Comparison of ENCODE assay signal across 8 mouse cellular contexts in genomic region chr2:68805866-68806265, GRCm38 (mm10). TPM values are rescaled to one million over a fixed set of nuclear protein-coding genes. Genes with fewer than 3 reads are reported as not detected.
DNase-seq lines count a peak whose midpoint lies in the region; ATAC-seq lines count a peak whose summit lies in the region.

No protein-coding gene starts in this region.

- H3K36me3 ChIP-seq in neural tube, embryonic 11.5 days (ENCODE audit: control insufficient read depth, insufficient read depth, low read length), result no peaks in the 10 kb centered on the region
- H3K36me3 ChIP-seq in heart, embryonic 16.5 days (ENCODE audit: control insufficient read depth, insufficient read depth), result no peaks in the 10 kb centered on the region
- H3K36me3 ChIP-seq in neural tube, embryonic 13.5 days, result no peaks in the 10 kb centered on the region

- 36% methylated on average over 3 of the region's 3 CpGs for WGBS in neural tube, embryonic 11.5 days
- 40% methylated on average over 3 of the region's 3 CpGs for WGBS in heart, embryonic 16.5 days
- 28% methylated on average over 3 of the region's 3 CpGs for WGBS in neural tube, embryonic 13.5 days

- no peak overlapping the region for H3K4me3 ChIP-seq in neural tube, embryonic 11.5 days (ENCODE audit: low read depth, low read length)
- H3K4me3 ChIP-seq in heart, embryonic 16.5 days (ENCODE audit: low read length), result no peak overlapping the region
- H3K4me3 ChIP-seq in neural tube, embryonic 13.5 days, result no peak overlapping the region

- ATAC-seq in neural tube, embryonic 11.5 days (ENCODE audit: insufficient read depth, low FRiP score, low TSS enrichment), result no peak
- peak; percentile 79 for ATAC-seq in heart, embryonic 16.5 days (replicated peaks; ENCODE audit: extremely low read depth, insufficient read depth, low FRiP score)
- ATAC-seq in neural tube, embryonic 13.5 days (ENCODE audit: low read depth), result no peak
- ATAC-seq in inflammation-experienced regulatory T-cells, adult 6 months, result no peak
- no peak for ATAC-seq in erythroblast, adult 5-6 weeks (replicated peaks; ENCODE audit: low FRiP score, poor library complexity, severe bottlenecking)

- no peak overlapping the region for H3K4me2 ChIP-seq in neural tube, embryonic 11.5 days (ENCODE audit: low read depth)
- H3K4me2 ChIP-seq in heart, embryonic 16.5 days (ENCODE audit: low read depth, low read length), result peak overlapping the region; percentile 14
- no peak overlapping the region for H3K4me2 ChIP-seq in neural tube, embryonic 13.5 days

- no peak overlapping the region for H3K9ac ChIP-seq in neural tube, embryonic 11.5 days (ENCODE audit: low read length)
- no peak overlapping the region for H3K9ac ChIP-seq in heart, embryonic 16.5 days (ENCODE audit: low read length)
- no peak overlapping the region for H3K9ac ChIP-seq in neural tube, embryonic 13.5 days

- H3K9me3 ChIP-seq in neural tube, embryonic 11.5 days (ENCODE audit: control insufficient read depth, low read length), result no peaks in the 10 kb centered on the region
- H3K9me3 ChIP-seq in heart, embryonic 16.5 days (replicated peaks; ENCODE audit: control insufficient read depth, low read length), result no peaks in the 10 kb centered on the region
- no peaks in the 10 kb centered on the region for H3K9me3 ChIP-seq in neural tube, embryonic 13.5 days

- peak; percentile 35 for DNase-seq in adrenal gland, postnatal 10 days
- DNase-seq in adrenal gland, adult 8-10 months, result no peak
- DNase-seq in neural tube, embryonic 11.5 days (ENCODE audit: low spot score), result peak; percentile 23
- no peak for DNase-seq in neural tube, embryonic 10.5 days (ENCODE audit: extremely low spot score, low spot score)

- H3K27me3 ChIP-seq in neural tube, embryonic 11.5 days (ENCODE audit: control insufficient read depth, insufficient read depth, low read length), result no peaks in the 10 kb centered on the region
- no peaks in the 10 kb centered on the region for H3K27me3 ChIP-seq in heart, embryonic 16.5 days (ENCODE audit: control insufficient read depth, insufficient read depth, low read length)
- no peaks in the 10 kb centered on the region for H3K27me3 ChIP-seq in neural tube, embryonic 13.5 days

- H3K27ac ChIP-seq in neural tube, embryonic 11.5 days (ENCODE audit: low read depth, low read length), result no peak overlapping the region
- no peak overlapping the region for H3K27ac ChIP-seq in heart, embryonic 16.5 days (ENCODE audit: low read length)
- peak overlapping the region; percentile 33; the same call in 1 of the 2 replicates for H3K27ac ChIP-seq in neural tube, embryonic 13.5 days (replicated peaks)

- no peaks in the 10 kb centered on the region; the same call in 1 of the 2 replicates for H3K4me1 ChIP-seq in neural tube, embryonic 11.5 days (ENCODE audit: control insufficient read depth, insufficient read depth, low read length)
- H3K4me1 ChIP-seq in heart, embryonic 16.5 days (ENCODE audit: control insufficient read depth, insufficient read depth, low read length), result no peaks in the 10 kb centered on the region; the same call in 1 of the 2 replicates
- peaks cover 15% of the 10 kb centered on the region for H3K4me1 ChIP-seq in neural tube, embryonic 13.5 days (replicated peaks)

RNA-seq across cellular contexts. Expression of gene Cers6, which starts 55.4 kb away (rescaled TPM):
- total RNA-seq in adrenal gland, postnatal 10 days (2021), result 1 to 10 TPM; 8.0 to 9.6 TPM
- 1 to 10 TPM; 4.8 to 8.8 (median 5.7) TPM for total RNA-seq in adrenal gland, adult 8-10 months (2022)
- 59.5 and 64.9 TPM in 2 replicates for polyA plus RNA-seq in neural tube, embryonic 11.5 days (2014; fragmentation: Nextera tagmentation; extraction: Ambion mirVana)
- polyA plus RNA-seq in heart, embryonic 16.5 days (2015; fragmentation: Nextera tagmentation; extraction: Ambion mirVana), result 22.3 and 22.8 TPM in 2 replicates
- polyA plus RNA-seq in neural tube, embryonic 13.5 days (2015; fragmentation: Nextera tagmentation; extraction: Ambion mirVana), result 60.2 and 60.3 TPM in 2 replicates
- 1 to 10 TPM; 1.8 to 3.8 (median 3.0) TPM for polyA plus RNA-seq in inflammation-experienced regulatory T-cells, adult 6 months (2017; shearing (Covaris generic))
- total RNA-seq in erythroblast, adult 5-6 weeks (2015; ENCODE audit: low replicate concordance), result 16.3 and 16.7 TPM in 2 replicates
- total RNA-seq in erythroblast, adult 5-6 weeks (2017; ENCODE audit: low replicate concordance), result 8.2 and 9.3 TPM in 2 replicates

Comparison
In these comparisons a context has a peak if more than half of its experiments do, and no peak if none do; other contexts are left out.
1. DNase-seq: peak in adrenal gland, postnatal 10 days (single experiment) and neural tube, embryonic 11.5 days (single experiment); none in adrenal gland, adult 8-10 months (single experiment) and neural tube, embryonic 10.5 days (single experiment).